In the genomic region with DNA sequence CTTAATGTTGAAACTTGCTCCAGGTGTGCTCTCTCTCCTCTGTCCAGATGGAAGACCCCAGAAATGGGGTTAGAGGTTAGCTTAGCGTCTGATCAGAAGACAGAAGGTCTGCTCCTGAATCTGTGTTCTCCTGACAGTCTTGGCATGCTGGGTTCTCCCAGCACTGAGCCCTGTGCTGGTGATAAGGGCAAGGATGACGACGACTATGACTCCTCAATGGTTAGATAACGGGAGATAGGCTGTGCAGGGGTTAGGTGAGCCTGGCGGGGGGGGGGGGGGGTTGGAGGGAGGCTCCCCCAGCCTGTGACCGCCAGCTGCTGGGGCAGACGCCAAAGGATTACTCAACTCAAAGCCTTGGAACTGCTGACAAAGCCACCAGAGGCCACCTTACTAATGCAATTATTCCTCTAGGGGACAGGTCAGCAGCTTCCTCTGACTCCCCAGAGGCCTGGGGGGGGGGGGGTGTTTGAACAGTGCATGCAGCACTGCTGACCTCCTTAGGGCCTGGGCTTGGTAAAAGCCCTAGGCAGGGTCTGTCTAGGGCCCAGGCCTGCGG, we compare ENCODE assay signal across 18 mouse cellular contexts. TPM values are rescaled to one million over a fixed set of nuclear protein-coding genes. Genes with fewer than 3 reads are reported as not detected.
DNase-seq lines count a peak whose midpoint lies in the region; ATAC-seq and TF ChIP-seq lines count a peak whose summit lies in the region.
"Had no signal": no experiment of that assay in that cellular context is flagged by ENCODE, and none has a peak within 500 bp of the region (broad histone marks: within the 10 kb centered on the region; RNA-seq: fewer than 3 reads in every experiment).

No protein-coding gene starts in this region.

- H3K9me3 ChIP-seq in liver, embryonic 11.5 days (ENCODE audit: control insufficient read depth, low read length): no peaks in the 10 kb centered on the region
- H3K9me3 ChIP-seq in liver, postnatal 0 days (ENCODE audit: low read length): no peaks in the 10 kb centered on the region
- H3K9me3 ChIP-seq in intestine, embryonic 14.5 days (ENCODE audit: control insufficient read depth, low read length): no peaks in the 10 kb centered on the region
- H3K9me3 ChIP-seq in stomach, embryonic 16.5 days (replicated peaks; ENCODE audit: control insufficient read depth, low read length): no peaks in the 10 kb centered on the region
- H3K9me3 ChIP-seq: forebrain, embryonic 13.5 days; kidney, embryonic 15.5 days; lung, embryonic 15.5 days; megakaryocyte, embryonic 14.5 days; stomach, embryonic 15.5 days had no signal

- no peak overlapping the region for H3K4me2 ChIP-seq in liver, embryonic 11.5 days
- no peak overlapping the region for H3K4me2 ChIP-seq in liver, postnatal 0 days (ENCODE audit: low read depth, low read length)
- no peak overlapping the region for H3K4me2 ChIP-seq in intestine, embryonic 14.5 days (ENCODE audit: low read length)
- H3K4me2 ChIP-seq in stomach, embryonic 16.5 days (ENCODE audit: low read depth, low read length): no peak overlapping the region
- H3K4me2 ChIP-seq: forebrain, embryonic 13.5 days; kidney, embryonic 15.5 days; lung, embryonic 15.5 days; stomach, embryonic 15.5 days had no signal

- 40% methylated on average over 7 of the region's 8 CpGs for whole genome bisulfite sequencing in liver, embryonic 11.5 days
- WGBS in liver, postnatal 0 days (ENCODE audit: insufficient replicate concordance): 46% methylated on average over 8 of the region's 8 CpGs
- WGBS in intestine, embryonic 14.5 days: 37% methylated on average over 8 of the region's 8 CpGs
- 51% methylated on average over 8 of the region's 8 CpGs for WGBS in stomach, embryonic 16.5 days

- TF ChIP-seq EP300 in liver, postnatal 0 days (IDR thresholded peaks at IDR 0.05; ENCODE audit: low read depth): no peak

- no peak for TF ChIP-seq CTCF in liver, postnatal 0 days (IDR thresholded peaks at IDR 0.05; ENCODE audit: low read depth)

- 0 out of 2 replicates have a peak, but pooled peaks have one; percentile 20 for ATAC-seq in liver, embryonic 11.5 days (replicated peaks; ENCODE audit: low FRiP score)
- no peak; the same call in 1 of the 2 replicates for ATAC-seq in liver, postnatal 0 days
- ATAC-seq in intestine, embryonic 14.5 days (replicated peaks; ENCODE audit: low FRiP score, low TSS enrichment, low read depth): 0 out of 2 replicates have a peak, but pooled peaks have one; percentile 32
- peak; percentile 23; the same call in 1 of the 2 replicates for ATAC-seq in stomach, embryonic 16.5 days (ENCODE audit: insufficient read depth, low FRiP score)
- ATAC-seq in CD4-positive, CD25-positive, alpha-beta regulatory T cell, adult 4 months: no peak
- ATAC-seq: activated CD4-positive, CD25-positive, alpha-beta regulatory T cell, adult 4 months; forebrain, embryonic 13.5 days; hindbrain, embryonic 16.5 days; midbrain, embryonic 16.5 days had no signal

- H3K27me3 ChIP-seq in liver, embryonic 11.5 days (replicated peaks; ENCODE audit: control insufficient read depth, insufficient read depth, low read length): no peaks in the 10 kb centered on the region
- peaks cover 27% of the 10 kb centered on the region for H3K27me3 ChIP-seq in liver, postnatal 0 days (ENCODE audit: insufficient read depth, low read length)
- no peaks in the 10 kb centered on the region for H3K27me3 ChIP-seq in intestine, embryonic 14.5 days (replicated peaks; ENCODE audit: control insufficient read depth, insufficient read depth, low read length)
- no peaks in the 10 kb centered on the region for H3K27me3 ChIP-seq in stomach, embryonic 16.5 days (ENCODE audit: control insufficient read depth, insufficient read depth, low read length)
- H3K27me3 ChIP-seq: forebrain, embryonic 13.5 days; kidney, embryonic 15.5 days; lung, embryonic 15.5 days; stomach, embryonic 15.5 days had no signal

- H3K9ac ChIP-seq in liver, embryonic 11.5 days (ENCODE audit: low read depth, low read length): no peak overlapping the region
- no peak overlapping the region for H3K9ac ChIP-seq in liver, postnatal 0 days (replicated peaks)
- H3K9ac ChIP-seq in intestine, embryonic 14.5 days (ENCODE audit: low read length): no peak overlapping the region
- no peak overlapping the region for H3K9ac ChIP-seq in stomach, embryonic 16.5 days (ENCODE audit: low read length)
- H3K9ac ChIP-seq: forebrain, embryonic 13.5 days; kidney, embryonic 15.5 days; lung, embryonic 15.5 days; stomach, embryonic 15.5 days had no signal

- H3K36me3 ChIP-seq in liver, embryonic 11.5 days (ENCODE audit: control insufficient read depth, insufficient read depth, low read length): no peaks in the 10 kb centered on the region
- H3K36me3 ChIP-seq in liver, postnatal 0 days (replicated peaks; ENCODE audit: insufficient read depth, low read length): no peaks in the 10 kb centered on the region
- no peaks in the 10 kb centered on the region for H3K36me3 ChIP-seq in intestine, embryonic 14.5 days (ENCODE audit: control insufficient read depth, insufficient read depth, low read length)
- H3K36me3 ChIP-seq in stomach, embryonic 16.5 days (ENCODE audit: control insufficient read depth, insufficient read depth, low read length): no peaks in the 10 kb centered on the region
- H3K36me3 ChIP-seq: kidney, embryonic 15.5 days; lung, embryonic 15.5 days; stomach, embryonic 15.5 days had no signal

- no peak overlapping the region for H3K27ac ChIP-seq in liver, embryonic 11.5 days (ENCODE audit: low read depth, low read length)
- H3K27ac ChIP-seq in liver, postnatal 0 days (ENCODE audit: low read depth): no peak overlapping the region
- H3K27ac ChIP-seq in intestine, embryonic 14.5 days (ENCODE audit: low read depth): no peak overlapping the region
- peak overlapping the region; percentile 38 for H3K27ac ChIP-seq in stomach, embryonic 16.5 days (ENCODE audit: low read length)
- H3K27ac ChIP-seq: forebrain, embryonic 13.5 days; kidney, embryonic 15.5 days; lung, embryonic 15.5 days had no signal

- H3K4me3 ChIP-seq in liver, embryonic 11.5 days (ENCODE audit: low read depth, low read length): no peak overlapping the region
- no peak overlapping the region for H3K4me3 ChIP-seq in liver, postnatal 0 days (ENCODE audit: low read depth, low read length)
- no peak overlapping the region for H3K4me3 ChIP-seq in intestine, embryonic 14.5 days (ENCODE audit: low read depth, low read length)
- H3K4me3 ChIP-seq in stomach, embryonic 16.5 days (replicated peaks; ENCODE audit: low read length): no peak overlapping the region
- H3K4me3 ChIP-seq: forebrain, embryonic 13.5 days; kidney, embryonic 15.5 days; lung, embryonic 15.5 days; megakaryocyte, embryonic 14.5 days; stomach, embryonic 15.5 days had no signal

- H3K4me1 ChIP-seq in liver, embryonic 11.5 days (replicated peaks; ENCODE audit: control insufficient read depth, insufficient read depth, low read length): 0 out of 2 replicates have a peak, but pooled peaks cover 2% of the 10 kb centered on the region
- H3K4me1 ChIP-seq in liver, postnatal 0 days (ENCODE audit: insufficient read depth): no peaks in the 10 kb centered on the region
- H3K4me1 ChIP-seq in intestine, embryonic 14.5 days (replicated peaks; ENCODE audit: control insufficient read depth, insufficient read depth, low read length): peaks cover 5% of the 10 kb centered on the region; the same call in 1 of the 2 replicates
- H3K4me1 ChIP-seq in stomach, embryonic 16.5 days (ENCODE audit: control insufficient read depth, insufficient read depth, low read length): peaks cover 18% of the 10 kb centered on the region
- H3K4me1 ChIP-seq: forebrain, embryonic 13.5 days; megakaryocyte, embryonic 14.5 days had no signal

- no peak for DNase-seq in liver, embryonic 11.5 days (ENCODE audit: low spot score)
- DNase-seq in liver, postnatal 0 days: no peak
- peak; percentile 51 for DNase-seq in adipocyte (ENCODE audit: low spot score)
- DNase-seq in intestine, embryonic 14.5 days (ENCODE audit: low spot score): no peak
- no peak for DNase-seq in lung, postnatal 10 days
- DNase-seq: cerebellum, adult 8-10 months; embryo, embryonic 11 days; heart, postnatal 10 days had no signal

RNA-seq across cellular contexts. Expression of a gene that starts 7.9 kb away (rescaled TPM):
- 0.29 TPM in 1 of 2 replicates, not detected in the other for polyA plus RNA-seq in liver, embryonic 11.5 days (2014; fragmentation: Nextera tagmentation; extraction: Ambion mirVana)
- polyA plus RNA-seq in liver, postnatal 0 days (2015; fragmentation: Nextera tagmentation; extraction: Ambion mirVana): not detected in 2 replicates
- 0.54 and 0.56 TPM in 2 replicates for polyA plus RNA-seq in intestine, embryonic 14.5 days (2014; fragmentation: Nextera tagmentation; extraction: Ambion mirVana)
- polyA plus RNA-seq in stomach, embryonic 16.5 days (2015; fragmentation: Nextera tagmentation; extraction: Ambion mirVana): 1.7 and 3.1 TPM in 2 replicates
- polyA plus RNA-seq in CD4-positive, CD25-positive, alpha-beta regulatory T cell, adult 4 months (2017; shearing (Covaris generic)): not detected
- polyA plus RNA-seq: activated CD4-positive, CD25-positive, alpha-beta regulatory T cell, adult 4 months; forebrain, embryonic 13.5 days; hindbrain, embryonic 16.5 days; kidney, embryonic 15.5 days; lung, embryonic 15.5 days; midbrain, embryonic 16.5 days had no signal

Comparison
In these comparisons a context has a peak if more than half of its experiments do, and no peak if none do; other contexts are left out.
1. ATAC-seq: peak in liver, embryonic 11.5 days (single experiment), intestine, embryonic 14.5 days (single experiment) and stomach, embryonic 16.5 days (single experiment); none in liver, postnatal 0 days (single experiment) and CD4-positive, CD25-positive, alpha-beta regulatory T cell, adult 4 months (single experiment).